Mouse (Mus musculus): ENCODE data around the gene Tdp2. TPM values are rescaled to one million over a fixed set of nuclear protein-coding genes. Genes with fewer than 3 reads are reported as not detected.

Gene Tdp2
- polyA plus RNA-seq, 1 experiment: 41.3 TPM

DNA sequence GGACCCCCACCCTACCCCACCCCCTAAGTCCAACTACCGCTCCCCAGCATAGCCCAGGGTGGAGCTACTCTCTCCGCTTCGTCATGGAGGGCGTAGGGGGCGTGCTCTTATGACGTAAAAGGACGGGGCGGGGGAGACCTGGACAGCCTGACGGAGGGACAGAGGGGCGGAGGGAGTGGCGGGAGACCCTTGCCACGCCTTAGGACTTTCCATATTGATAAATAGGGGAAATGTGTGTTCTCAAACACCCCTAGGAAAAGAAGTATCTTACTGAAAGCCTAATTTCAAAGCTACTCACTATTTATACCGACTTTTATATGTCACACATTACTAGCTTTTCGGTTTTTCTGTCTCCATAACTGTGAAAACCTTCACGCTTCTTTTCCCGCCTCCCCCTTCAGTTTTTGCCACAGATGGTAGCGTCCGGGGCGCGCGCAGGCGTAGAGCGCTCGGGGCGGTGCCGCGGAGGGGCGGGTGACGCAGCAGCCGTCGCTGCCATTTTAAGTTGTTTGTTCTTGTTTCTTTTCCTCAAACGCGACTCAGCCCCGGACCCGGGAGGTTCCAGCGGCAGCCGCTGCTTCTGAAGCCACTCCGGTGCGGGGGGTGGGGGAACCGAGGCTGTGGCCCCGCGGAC is 30.7 kb upstream of the Tdp2 start:
- TF ChIP-seq POLR2A (IDR thresholded peaks at IDR 0.05; ENCODE audit: low read depth, low read length) (peak; percentile 99), CTCF (IDR thresholded peaks at IDR 0.05; ENCODE audit: borderline replicate concordance, insufficient read depth, low read length) (no peak)
- H3K4me1 ChIP-seq (ENCODE audit: control insufficient read depth, insufficient read depth, low read length): peaks cover 4% of the 10 kb centered on the region
- H3K4me3 ChIP-seq (ENCODE audit: insufficient read depth, low read length): peak overlapping the region; percentile 100
- peak overlapping the region; percentile 96 for H3K27ac ChIP-seq (ENCODE audit: insufficient read depth, low read length)

GRCm38 (mm10) chr13:24801308-24801921 is 30.1 kb upstream of the Tdp2 start, which contains the start of gene BC005537:
Gene BC005537 (plus strand): TSS chr13:24801657.
- H3K4me1 ChIP-seq (ENCODE audit: control insufficient read depth, insufficient read depth, low read length): peaks cover 4% of the 10 kb centered on the region
- peak within 1 kb of the TSS; percentile 100 for H3K4me3 ChIP-seq (ENCODE audit: insufficient read depth, low read length)
- TF ChIP-seq POLR2A (IDR thresholded peaks at IDR 0.05; ENCODE audit: low read depth, low read length) (no peak), CTCF (IDR thresholded peaks at IDR 0.05; ENCODE audit: borderline replicate concordance, insufficient read depth, low read length) (no peak)
- peak within 1 kb of the TSS; percentile 96 for H3K27ac ChIP-seq (ENCODE audit: insufficient read depth, low read length)

GRCm38 (mm10) chr13:24802131-24802691 is 29.3 kb upstream of the Tdp2 start:
- no peak; the same call in 1 of the 2 replicates for TF ChIP-seq POLR2A (IDR thresholded peaks at IDR 0.05; ENCODE audit: low read depth, low read length)
- no peak for TF ChIP-seq CTCF (IDR thresholded peaks at IDR 0.05; ENCODE audit: borderline replicate concordance, insufficient read depth, low read length)
- Histone ChIP-seq H3K27ac (ENCODE audit: insufficient read depth, low read length) (no peak overlapping the region), H3K4me1 (ENCODE audit: control insufficient read depth, insufficient read depth, low read length) (peaks cover 4% of the 10 kb centered on the region)

DNA sequence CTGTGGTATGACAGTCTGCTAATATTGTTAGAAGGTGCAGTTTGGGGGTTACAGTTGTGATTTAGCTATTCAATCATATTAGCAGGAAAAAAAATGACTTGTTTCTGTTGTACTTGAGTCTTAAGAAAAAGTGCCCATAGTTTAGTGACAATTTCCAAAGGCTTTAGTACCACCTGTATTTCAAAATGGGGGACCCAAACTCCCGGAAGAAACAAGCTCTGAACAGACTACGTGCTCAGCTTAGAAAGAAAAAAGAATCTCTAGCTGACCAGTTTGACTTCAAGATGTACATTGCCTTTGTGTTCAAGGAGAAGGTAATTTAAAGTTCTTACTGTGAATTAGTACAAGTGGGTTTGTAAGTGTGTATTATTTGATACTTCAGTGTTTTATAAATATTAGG is 28.3 kb upstream of the Tdp2 start:
- Histone ChIP-seq H3K4me3 (ENCODE audit: insufficient read depth, low read length) (peak overlapping the region; percentile 100), H3K27ac (ENCODE audit: insufficient read depth, low read length) (no peak overlapping the region), H3K4me1 (ENCODE audit: control insufficient read depth, insufficient read depth, low read length) (peaks cover 4% of the 10 kb centered on the region)
- no peak for TF ChIP-seq CTCF (IDR thresholded peaks at IDR 0.05; ENCODE audit: borderline replicate concordance, insufficient read depth, low read length)
- no peak for TF ChIP-seq POLR2A (IDR thresholded peaks at IDR 0.05; ENCODE audit: low read depth, low read length)

More at GRCm38 (mm10) chr13:24802131-24802691, 29.3 kb upstream of the Tdp2 start:
- H3K4me3 ChIP-seq (ENCODE audit: insufficient read depth, low read length): peak overlapping the region; percentile 100

- no peak overlapping the region for H3K4me3 ChIP-seq (ENCODE audit: insufficient read depth, low read length)
- no peak overlapping the region for H3K27ac ChIP-seq (ENCODE audit: insufficient read depth, low read length)
- TF ChIP-seq CTCF (IDR thresholded peaks at IDR 0.05; ENCODE audit: borderline replicate concordance, insufficient read depth, low read length) (no peak), POLR2A (IDR thresholded peaks at IDR 0.05; ENCODE audit: low read depth, low read length) (no peak)
- no peaks in the 10 kb centered on the region; the same call in 1 of the 2 replicates for H3K4me1 ChIP-seq (ENCODE audit: control insufficient read depth, insufficient read depth, low read length)
Observed at GRCm38 (mm10) chr13:24806079-24806478, 25.4 kb upstream of the Tdp2 start.

DNA sequence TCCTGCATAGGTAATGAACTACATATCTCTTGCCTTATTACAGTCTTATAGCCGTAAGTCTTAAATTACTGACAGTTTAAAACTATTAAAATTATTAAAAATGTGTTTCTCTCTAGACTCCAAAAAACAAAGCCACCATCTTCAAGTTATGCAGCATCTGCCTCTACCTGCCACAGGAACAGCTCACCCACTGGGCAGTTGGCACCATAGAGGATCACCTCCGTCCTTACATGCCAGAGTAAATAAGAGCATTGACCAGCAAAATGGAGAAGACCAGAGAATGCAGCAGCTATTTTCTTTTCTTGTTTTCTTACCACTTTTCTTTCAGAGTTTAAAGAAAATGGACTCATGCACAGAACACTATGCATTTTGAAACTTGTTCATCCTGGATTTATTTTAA is 19.0 kb upstream of the Tdp2 start:
- Histone ChIP-seq H3K27ac (ENCODE audit: insufficient read depth, low read length) (no peak overlapping the region), H3K4me3 (ENCODE audit: insufficient read depth, low read length) (no peak overlapping the region), H3K4me1 (ENCODE audit: control insufficient read depth, insufficient read depth, low read length) (peaks cover 4% of the 10 kb centered on the region)
- TF ChIP-seq CTCF (IDR thresholded peaks at IDR 0.05; ENCODE audit: borderline replicate concordance, insufficient read depth, low read length): no peak
- no peak for TF ChIP-seq POLR2A (IDR thresholded peaks at IDR 0.05; ENCODE audit: low read depth, low read length)

GRCm38 (mm10) chr13:24814616-24815015 is 16.9 kb upstream of the Tdp2 start:
- Histone ChIP-seq H3K4me1 (ENCODE audit: control insufficient read depth, insufficient read depth, low read length) (peaks cover 4% of the 10 kb centered on the region), H3K27ac (ENCODE audit: insufficient read depth, low read length) (no peak overlapping the region), H3K4me3 (ENCODE audit: insufficient read depth, low read length) (no peak overlapping the region)
- TF ChIP-seq POLR2A (IDR thresholded peaks at IDR 0.05; ENCODE audit: low read depth, low read length) (no peak), CTCF (IDR thresholded peaks at IDR 0.05; ENCODE audit: borderline replicate concordance, insufficient read depth, low read length) (no peak)

- TF ChIP-seq CTCF (IDR thresholded peaks at IDR 0.05; ENCODE audit: borderline replicate concordance, insufficient read depth, low read length) (no peak), POLR2A (IDR thresholded peaks at IDR 0.05; ENCODE audit: low read depth, low read length) (no peak; the same call in 1 of the 2 replicates)
- Histone ChIP-seq H3K4me1 (ENCODE audit: control insufficient read depth, insufficient read depth, low read length) (peaks cover 4% of the 10 kb centered on the region), H3K4me3 (ENCODE audit: insufficient read depth, low read length) (no peak overlapping the region), H3K27ac (ENCODE audit: insufficient read depth, low read length) (no peak overlapping the region)
Observed at GRCm38 (mm10) chr13:24816125-24817092, 15.1 kb upstream of the Tdp2 start.

DNA sequence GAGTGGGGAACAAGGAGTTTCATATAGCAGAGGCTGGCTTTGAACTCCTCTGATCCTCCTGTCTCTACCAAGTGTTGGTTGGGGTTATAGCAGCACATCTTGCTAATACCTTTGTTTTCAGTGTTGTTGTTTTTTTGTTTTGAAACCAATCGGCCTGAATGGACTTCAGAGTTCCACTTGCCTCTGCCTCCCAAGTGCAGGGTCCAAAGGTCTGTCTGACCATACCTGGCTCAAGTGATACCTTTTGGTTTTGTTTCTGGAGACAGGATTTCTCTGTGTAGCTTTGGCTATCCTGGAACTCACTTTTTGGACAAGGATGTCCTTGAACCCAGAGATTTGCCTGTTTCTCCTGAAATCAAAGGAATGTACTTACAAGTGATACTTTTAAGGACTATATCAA is 11.5 kb upstream of the Tdp2 start:
- TF ChIP-seq POLR2A (IDR thresholded peaks at IDR 0.05; ENCODE audit: low read depth, low read length): no peak
- no peak for TF ChIP-seq CTCF (IDR thresholded peaks at IDR 0.05; ENCODE audit: borderline replicate concordance, insufficient read depth, low read length)
- no peak overlapping the region for H3K27ac ChIP-seq (ENCODE audit: insufficient read depth, low read length)
- H3K4me1 ChIP-seq (ENCODE audit: control insufficient read depth, insufficient read depth, low read length): peaks cover 9% of the 10 kb centered on the region
- H3K4me3 ChIP-seq (ENCODE audit: insufficient read depth, low read length): no peak overlapping the region

Data from embryonic fibroblast, embryonic 13.5 days (primary cell).